Mouse (Mus musculus): ENCODE measurements at regions not wholly inside any gene's neighbourhood (a gene's known extent, or its start where the extent isn't known, plus 50 kb on each side); places are given as distances from the start of the nearest gene placed in this dataset.

- Histone ChIP-seq H3K4me3 (ENCODE audit: insufficient read depth, low read length) (no peak overlapping the region), H3K27ac (ENCODE audit: insufficient read depth, low read length) (no peak overlapping the region), H3K4me1 (ENCODE audit: control insufficient read depth, insufficient read depth, low read length) (peaks cover 4% of the 10 kb centered on the region)
- TF ChIP-seq CTCF (IDR thresholded peaks at IDR 0.05; ENCODE audit: extremely low read depth, insufficient read depth, low read length), result no peak
- TF ChIP-seq POLR2A (IDR thresholded peaks at IDR 0.05; ENCODE audit: extremely low read depth, insufficient read depth, low read length), result no peak
Observed at GRCm38 (mm10) chr14:76610429-76611378, 54.0 kb upstream of the Serp2 start.
